Mouse (Mus musculus) forebrain, embryonic 15.5 days (tissue): ENCODE measurements around the gene Tctex1d4. TPM values are rescaled to one million over a fixed set of nuclear protein-coding genes. Genes with fewer than 3 reads are reported as not detected.
A peak's percentile ranks its signal among the peaks of the same experiment; 100 is the strongest.

Experiments
- ATAC-seq: fragments of 200-750 bp; cut with Nextera tagmentation; replicated peaks from 2 replicates; pipeline ENCODE4 v1.8.0; 2017; ENCODE audit warnings: mild to moderate bottlenecking, moderate TSS enrichment, moderate library complexity
- H3K27ac ChIP-seq: fragments of 300-500 bp; sonication (generic); replicated peaks from 2 replicates; pipeline ENCODE4 v1.5.1; 2015; ENCODE audit warnings: mild to moderate bottlenecking, inconsistent platforms
- H3K27me3 ChIP-seq: fragments of 300-500 bp; sonication (generic); 2 replicates; pipeline ENCODE4 v1.6.1; 2015; ENCODE audit warnings: inconsistent platforms
- H3K36me3 ChIP-seq: fragments of 300-500 bp; sonication (generic); 2 replicates; pipeline ENCODE4 v1.6.1; 2015; ENCODE audit warnings: mild to moderate bottlenecking, inconsistent platforms
- H3K4me1 ChIP-seq: fragments of 300-500 bp; sonication (generic); 2 replicates; pipeline ENCODE4 v1.6.1; 2015; ENCODE audit warnings: inconsistent platforms
- H3K4me2 ChIP-seq: fragments of 300-500 bp; sonication (generic); replicated peaks from 2 replicates; pipeline ENCODE4 v1.6.1; 2015; ENCODE audit warnings: mild to moderate bottlenecking, inconsistent platforms
- H3K4me3 ChIP-seq: fragments of 300-500 bp; sonication (generic); 2 replicates; pipeline ENCODE4 v1.5.1; 2015; ENCODE audit warnings: mild to moderate bottlenecking, inconsistent platforms
- H3K9ac ChIP-seq: fragments of 300-500 bp; sonication (generic); replicated peaks from 2 replicates; pipeline ENCODE4 v1.6.1; 2015; ENCODE audit warnings: mild to moderate bottlenecking, inconsistent platforms
- H3K9me3 ChIP-seq: fragments of 300-500 bp; sonication (generic); 2 replicates; pipeline ENCODE4 v1.6.1; 2016; ENCODE audit warnings: inconsistent platforms
- WGBS: fragments of 180-500 bp; shearing (Covaris S2); methylation state at CpG from one replicate; pipeline ENCODE4 v1.1.7; 2015; ENCODE audit warnings: mixed read lengths; 5-methylcytosine and 5-hydroxymethylcytosine counted together
- polyA plus RNA-seq: library from polyadenylated mRNA; unstranded; fragments of >200 nt; fragmentation: Nextera tagmentation; extraction: Ambion mirVana; gene quantifications from 2 replicates; pipeline ENCODE4 v1.2.1, GENCODE M21; 2015

Tctex1d4 gene
- polyA plus RNA-seq, 1 experiment from 2014 or later: 0.37 TPM

DNA sequence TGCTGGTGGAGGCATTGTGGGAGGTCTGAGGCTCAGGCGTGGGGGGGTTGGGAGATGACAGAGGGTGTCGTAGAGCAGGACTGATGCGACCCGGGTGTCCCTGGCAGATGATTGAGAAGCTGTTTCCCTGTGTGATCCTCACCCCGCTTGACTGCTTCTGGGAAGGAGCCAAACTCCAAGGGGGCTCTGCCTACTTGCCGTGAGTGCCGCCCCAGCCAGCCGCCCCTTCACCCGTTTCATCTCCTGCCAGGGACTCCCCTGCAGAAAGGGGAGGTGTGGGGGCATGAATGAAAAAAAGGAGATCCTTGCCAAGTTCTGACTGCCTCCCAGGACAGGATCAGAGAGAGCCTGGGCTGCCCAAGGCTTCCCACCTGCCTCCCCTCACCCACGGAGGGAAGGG lies 21.5 kb upstream of the Tctex1d4 start:
- H3K36me3 ChIP-seq: no peaks in the 10 kb centered on the region; the same call in 1 of the 2 replicates
- H3K4me1 ChIP-seq: peaks cover 14% of the 10 kb centered on the region; the same call in 1 of the 2 replicates
- no peak for ATAC-seq
- H3K9me3 ChIP-seq: no peaks in the 10 kb centered on the region
- no peak overlapping the region for H3K4me2 ChIP-seq
- H3K27ac ChIP-seq: no peak overlapping the region
- no peaks in the 10 kb centered on the region for H3K27me3 ChIP-seq
- H3K9ac ChIP-seq: no peak overlapping the region; the same call in 1 of the 2 replicates
- H3K4me3 ChIP-seq: no peak overlapping the region
- 35% methylated on average over 10 of the region's 10 CpGs for WGBS

DNA sequence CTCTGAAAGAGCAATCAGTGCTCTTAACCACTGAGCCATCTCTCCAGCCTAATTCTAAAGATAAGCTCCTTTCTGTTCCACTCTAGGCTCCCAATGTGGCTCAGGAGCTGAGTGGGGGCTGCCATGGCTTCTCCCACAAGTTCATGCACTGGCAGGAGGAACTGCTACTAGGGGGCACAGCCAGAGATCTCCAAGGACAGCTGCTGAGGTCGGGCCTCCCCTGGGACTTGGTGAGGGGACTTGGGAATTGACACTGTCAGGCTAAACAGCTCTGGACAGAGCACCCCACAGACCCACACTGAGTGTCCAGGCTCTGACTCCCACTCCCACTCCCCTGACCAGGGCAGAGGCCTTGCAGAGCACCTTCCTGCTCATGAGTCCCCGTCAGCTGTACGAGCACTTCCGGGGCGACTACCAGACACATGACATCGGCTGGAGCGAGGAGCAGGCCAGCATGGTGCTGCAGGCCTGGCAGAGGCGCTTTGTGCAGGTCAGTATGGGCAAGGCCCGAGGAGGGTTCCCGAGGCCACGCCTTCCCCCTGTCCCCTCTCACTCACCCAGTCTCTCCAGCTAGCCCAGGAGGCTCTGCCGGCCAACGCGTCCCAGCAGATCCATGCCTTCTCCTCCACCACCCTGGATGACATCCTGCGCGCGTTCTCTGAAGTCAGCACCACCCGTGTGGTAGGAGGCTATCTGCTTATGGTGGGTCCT lies 18.6 kb upstream of the Tctex1d4 start:
- ATAC-seq: no peak
- no peak overlapping the region for H3K27ac ChIP-seq
- H3K27me3 ChIP-seq: no peaks in the 10 kb centered on the region
- H3K9me3 ChIP-seq: no peaks in the 10 kb centered on the region
- no peaks in the 10 kb centered on the region; the same call in 1 of the 2 replicates for H3K36me3 ChIP-seq
- WGBS: 88% methylated on average over 18 of the region's 18 CpGs
- no peak overlapping the region for H3K4me2 ChIP-seq
- H3K4me1 ChIP-seq: peaks cover 10% of the 10 kb centered on the region; the same call in 1 of the 2 replicates
- no peak overlapping the region for H3K9ac ChIP-seq
- no peak overlapping the region for H3K4me3 ChIP-seq

DNA sequence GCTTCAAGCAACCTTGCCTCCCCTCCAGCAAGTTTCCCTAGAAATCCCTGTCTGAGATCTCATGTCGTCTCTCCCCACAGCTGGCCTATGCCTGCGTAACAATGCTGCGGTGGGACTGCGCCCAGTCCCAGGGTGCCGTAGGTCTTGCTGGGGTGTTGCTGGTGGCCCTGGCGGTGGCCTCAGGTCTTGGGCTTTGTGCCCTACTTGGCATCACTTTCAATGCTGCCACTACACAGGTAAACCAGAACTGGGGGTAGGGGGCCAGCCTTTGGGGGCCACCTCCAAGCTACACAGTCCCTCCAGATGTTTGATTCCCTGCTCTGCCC lies 18.1 kb upstream of the Tctex1d4 start:
- no peak overlapping the region for H3K27ac ChIP-seq
- H3K9me3 ChIP-seq: no peaks in the 10 kb centered on the region
- ATAC-seq: no peak
- whole genome bisulfite sequencing: 98% methylated on average over 6 of the region's 6 CpGs
- H3K36me3 ChIP-seq: no peaks in the 10 kb centered on the region; the same call in 1 of the 2 replicates
- H3K27me3 ChIP-seq: no peaks in the 10 kb centered on the region
- peaks cover 10% of the 10 kb centered on the region; the same call in 1 of the 2 replicates for H3K4me1 ChIP-seq
- H3K4me3 ChIP-seq: no peak overlapping the region
- no peak overlapping the region for H3K9ac ChIP-seq
- no peak overlapping the region for H3K4me2 ChIP-seq

DNA sequence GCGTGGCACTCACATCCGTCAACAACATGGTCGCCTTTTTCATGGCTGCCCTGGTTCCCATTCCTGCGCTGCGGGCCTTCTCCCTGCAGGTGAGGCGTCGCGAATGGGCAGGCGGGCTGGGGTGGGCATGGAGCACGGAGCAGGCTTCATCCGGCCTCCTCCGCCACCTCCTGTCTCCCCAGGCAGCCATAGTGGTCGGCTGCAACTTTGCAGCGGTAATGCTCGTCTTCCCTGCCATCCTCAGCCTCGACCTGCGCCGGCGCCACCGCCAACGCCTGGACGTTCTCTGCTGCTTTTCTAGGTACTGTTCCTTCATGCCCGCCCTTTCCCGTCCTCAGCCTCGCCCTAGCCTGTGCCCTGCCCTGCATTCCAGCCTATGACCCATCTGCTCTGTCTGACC lies 17.3 kb upstream of the Tctex1d4 start:
- H3K27me3 ChIP-seq: no peaks in the 10 kb centered on the region
- no peak overlapping the region for H3K27ac ChIP-seq
- no peaks in the 10 kb centered on the region for H3K9me3 ChIP-seq
- H3K4me2 ChIP-seq: no peak overlapping the region
- no peak overlapping the region for H3K4me3 ChIP-seq
- H3K4me1 ChIP-seq: peaks cover 10% of the 10 kb centered on the region; the same call in 1 of the 2 replicates
- no peaks in the 10 kb centered on the region; the same call in 1 of the 2 replicates for H3K36me3 ChIP-seq
- 92% methylated on average over 25 of the region's 25 CpGs for WGBS
- H3K9ac ChIP-seq: no peak overlapping the region
- ATAC-seq: no peak; the same call in 1 of the 2 replicates

DNA sequence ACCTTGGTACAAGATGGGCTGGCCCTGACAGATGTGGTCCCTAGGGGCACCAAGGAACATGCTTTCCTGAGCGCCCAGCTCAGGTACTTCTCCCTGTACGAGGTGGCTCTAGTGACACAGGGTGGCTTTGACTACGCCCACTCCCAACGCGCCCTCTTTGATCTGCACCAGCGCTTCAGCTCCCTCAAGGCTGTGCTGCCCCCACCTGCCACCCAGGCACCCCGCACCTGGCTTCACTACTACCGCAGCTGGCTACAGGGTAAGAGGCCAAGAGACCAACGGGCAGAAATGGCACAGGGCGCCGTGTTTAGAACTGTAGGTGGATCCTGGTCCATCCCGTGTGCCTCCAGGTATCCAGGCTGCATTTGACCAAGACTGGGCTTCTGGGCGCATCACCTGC lies 16.3 kb upstream of the Tctex1d4 start:
- WGBS: 92% methylated on average over 13 of the region's 13 CpGs
- no peak overlapping the region for H3K4me2 ChIP-seq
- no peak overlapping the region for H3K4me3 ChIP-seq
- no peaks in the 10 kb centered on the region for H3K27me3 ChIP-seq
- no peak overlapping the region for H3K9ac ChIP-seq
- H3K36me3 ChIP-seq: no peaks in the 10 kb centered on the region; the same call in 1 of the 2 replicates
- no peaks in the 10 kb centered on the region for H3K9me3 ChIP-seq
- peaks cover 6% of the 10 kb centered on the region; the same call in 1 of the 2 replicates for H3K4me1 ChIP-seq
- no peak for ATAC-seq
- no peak overlapping the region for H3K27ac ChIP-seq

DNA sequence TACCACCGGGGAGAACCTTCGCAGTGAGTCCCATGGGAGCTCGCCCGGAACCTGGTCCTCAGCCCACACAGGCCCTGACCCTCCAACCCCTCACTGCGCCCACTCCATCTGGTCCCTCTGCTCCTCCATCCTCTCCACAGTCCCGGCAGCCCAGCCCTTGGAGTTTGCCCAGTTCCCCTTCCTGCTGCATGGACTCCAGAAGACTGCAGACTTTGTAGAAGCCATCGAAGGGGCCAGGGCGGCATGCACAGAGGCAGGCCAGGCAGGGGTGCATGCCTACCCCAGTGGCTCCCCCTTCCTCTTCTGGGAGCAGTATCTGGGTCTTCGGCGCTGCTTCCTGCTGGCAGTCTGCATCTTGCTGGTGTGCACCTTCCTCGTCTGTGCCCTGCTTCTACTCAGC lies 15.6 kb upstream of the Tctex1d4 start:
- Histone ChIP-seq H3K9me3 (no peaks in the 10 kb centered on the region), H3K27me3 (no peaks in the 10 kb centered on the region), H3K27ac (no peak overlapping the region), H3K4me1 (no peaks in the 10 kb centered on the region), H3K9ac (no peak overlapping the region), H3K4me3 (no peak overlapping the region), H3K4me2 (no peak overlapping the region), H3K36me3 (no peaks in the 10 kb centered on the region; the same call in 1 of the 2 replicates)
- 92% methylated on average over 11 of the region's 11 CpGs for WGBS
- no peak for ATAC-seq

DNA sequence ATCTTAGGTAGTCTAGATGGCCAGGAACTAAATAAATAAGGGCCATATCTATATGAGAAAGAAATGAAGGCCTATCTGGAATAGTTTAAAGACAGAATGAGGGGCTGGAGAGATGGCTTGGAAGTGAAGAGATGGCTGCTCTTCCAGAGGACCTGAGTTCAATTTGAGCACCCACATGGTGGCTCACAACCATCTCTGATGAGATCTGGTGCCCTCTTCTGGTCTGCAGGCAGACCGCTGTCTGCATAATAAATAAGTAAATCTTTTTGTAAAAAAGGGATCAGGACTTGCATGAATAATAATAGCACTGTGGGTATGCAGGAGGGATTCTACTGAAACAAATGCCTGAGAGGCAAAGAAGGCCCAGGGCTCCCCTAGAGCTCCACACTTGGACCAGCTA lies 13.4 kb upstream of the Tctex1d4 start:
- no peaks in the 10 kb centered on the region for H3K9me3 ChIP-seq
- 61% methylated on average over 1 of the region's 1 CpGs for WGBS
- H3K36me3 ChIP-seq: no peaks in the 10 kb centered on the region; the same call in 1 of the 2 replicates
- H3K4me1 ChIP-seq: no peaks in the 10 kb centered on the region
- H3K4me2 ChIP-seq: no peak overlapping the region
- H3K27ac ChIP-seq: no peak overlapping the region
- H3K4me3 ChIP-seq: no peak overlapping the region
- no peak overlapping the region for H3K9ac ChIP-seq
- no peaks in the 10 kb centered on the region for H3K27me3 ChIP-seq
- no peak for ATAC-seq

DNA sequence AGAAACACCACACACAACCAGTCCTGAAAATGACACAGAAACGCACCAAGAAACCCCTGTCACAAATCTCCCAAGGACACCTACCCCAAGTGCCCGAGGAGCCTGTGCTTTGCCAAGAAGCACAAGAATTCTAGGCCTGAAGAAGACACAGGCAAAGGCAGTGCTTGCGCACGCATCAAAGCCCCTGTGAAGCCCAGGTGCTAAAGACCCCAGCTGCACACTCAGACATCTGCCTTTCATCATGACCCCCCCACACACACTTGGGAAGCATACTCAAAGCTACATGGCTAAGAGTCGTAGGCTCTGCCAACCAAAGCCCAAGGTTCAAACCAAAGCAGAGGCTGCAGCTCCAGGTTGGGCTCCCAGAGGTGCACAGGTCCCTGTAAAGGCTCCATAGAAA lies 11.0 kb upstream of the Tctex1d4 start:
- Histone ChIP-seq H3K9me3 (no peaks in the 10 kb centered on the region), H3K4me1 (peaks cover 6% of the 10 kb centered on the region), H3K4me2 (no peak overlapping the region), H3K36me3 (no peaks in the 10 kb centered on the region), H3K9ac (no peak overlapping the region), H3K4me3 (no peak overlapping the region), H3K27me3 (no peaks in the 10 kb centered on the region), H3K27ac (no peak overlapping the region)
- ATAC-seq: no peak
- WGBS: 92% methylated on average over 5 of the region's 5 CpGs

DNA sequence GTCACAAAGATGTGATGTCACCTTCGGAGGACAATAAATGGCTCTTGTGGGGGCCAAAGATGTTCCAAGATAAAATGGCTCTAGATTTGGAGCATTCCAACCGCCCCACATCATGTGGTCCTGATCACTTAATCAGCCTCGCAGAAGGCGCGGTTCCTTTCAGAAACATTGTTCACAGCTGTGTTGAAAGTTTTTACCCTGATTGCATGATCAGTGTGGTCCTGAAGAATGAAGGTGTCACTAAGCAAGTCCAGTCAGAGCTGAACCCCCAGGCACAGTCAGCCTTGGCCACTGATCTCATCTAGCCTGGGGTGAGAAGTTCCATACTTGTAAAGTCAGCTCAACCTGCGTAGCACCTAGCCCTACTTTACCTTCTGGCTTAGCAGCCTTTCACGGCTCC lies 8.7 kb upstream of the Tctex1d4 start:
- Histone ChIP-seq H3K27me3 (no peaks in the 10 kb centered on the region), H3K9me3 (no peaks in the 10 kb centered on the region), H3K4me2 (no peak overlapping the region), H3K4me1 (peaks cover 12% of the 10 kb centered on the region), H3K36me3 (no peaks in the 10 kb centered on the region), H3K4me3 (no peak overlapping the region), H3K9ac (no peak overlapping the region), H3K27ac (no peak overlapping the region)
- no peak for ATAC-seq
- 93% methylated on average over 7 of the region's 7 CpGs for WGBS

DNA sequence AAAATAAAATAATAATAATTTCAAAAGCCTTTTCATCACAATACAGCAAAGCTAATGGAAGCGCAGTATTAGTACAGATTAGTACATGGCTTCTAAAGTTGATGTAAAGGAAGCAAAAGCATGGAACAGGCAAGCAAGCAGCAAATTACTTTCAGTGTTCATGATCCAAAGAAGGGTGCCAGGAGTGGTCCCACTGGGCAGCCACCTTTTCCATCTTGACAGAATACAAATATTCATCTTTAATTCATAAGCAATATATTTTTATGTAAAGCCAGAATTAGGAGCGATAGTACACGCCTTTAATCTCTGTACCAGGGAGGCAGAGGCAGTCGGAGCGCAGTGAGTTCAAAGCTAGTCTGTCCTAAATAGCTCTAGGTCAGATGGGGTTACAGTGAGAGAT lies 7.0 kb upstream of the Tctex1d4 start:
- peak overlapping the region; percentile 65 for H3K9ac ChIP-seq
- ATAC-seq: 0 out of 2 replicates have a peak, but pooled peaks have one; percentile 1
- H3K4me1 ChIP-seq: peaks cover 12% of the 10 kb centered on the region
- H3K4me2 ChIP-seq: peak overlapping the region; percentile 100
- no peaks in the 10 kb centered on the region for H3K27me3 ChIP-seq
- peak overlapping the region; percentile 92 for H3K27ac ChIP-seq
- peak overlapping the region; percentile 63 for H3K4me3 ChIP-seq
- no peaks in the 10 kb centered on the region for H3K36me3 ChIP-seq
- H3K9me3 ChIP-seq: no peaks in the 10 kb centered on the region
- WGBS: 69% methylated on average over 5 of the region's 5 CpGs

DNA sequence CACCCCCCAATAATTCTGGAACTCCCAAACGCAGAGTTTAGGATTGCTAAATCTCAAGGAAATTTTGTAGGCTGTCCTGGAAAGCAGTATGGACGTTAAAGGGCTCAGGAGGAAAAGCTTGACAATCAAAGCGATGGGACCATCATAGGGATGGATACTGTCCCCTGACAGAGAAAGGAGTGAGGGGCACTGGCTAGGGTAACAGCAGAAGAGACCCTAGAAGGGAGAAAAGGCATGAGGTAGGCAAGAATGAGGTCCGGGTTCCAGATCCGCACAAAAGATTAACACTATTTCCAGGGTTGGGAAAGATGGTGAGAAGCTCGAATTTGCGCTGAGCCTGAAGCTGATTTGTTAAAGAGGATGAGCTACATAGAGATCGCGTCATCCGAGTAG lies 6.5 kb upstream of the Tctex1d4 start:
- peak overlapping the region; percentile 65 for H3K9ac ChIP-seq
- H3K9me3 ChIP-seq: no peaks in the 10 kb centered on the region
- H3K4me1 ChIP-seq: peaks cover 15% of the 10 kb centered on the region
- H3K27me3 ChIP-seq: no peaks in the 10 kb centered on the region
- no peaks in the 10 kb centered on the region for H3K36me3 ChIP-seq
- peak; percentile 46; the same call in 1 of the 2 replicates for ATAC-seq
- H3K4me2 ChIP-seq: peak overlapping the region; percentile 100
- WGBS: 7% methylated on average over 10 of the region's 10 CpGs
- peak overlapping the region; percentile 63 for H3K4me3 ChIP-seq
- H3K27ac ChIP-seq: peak overlapping the region; percentile 92

DNA sequence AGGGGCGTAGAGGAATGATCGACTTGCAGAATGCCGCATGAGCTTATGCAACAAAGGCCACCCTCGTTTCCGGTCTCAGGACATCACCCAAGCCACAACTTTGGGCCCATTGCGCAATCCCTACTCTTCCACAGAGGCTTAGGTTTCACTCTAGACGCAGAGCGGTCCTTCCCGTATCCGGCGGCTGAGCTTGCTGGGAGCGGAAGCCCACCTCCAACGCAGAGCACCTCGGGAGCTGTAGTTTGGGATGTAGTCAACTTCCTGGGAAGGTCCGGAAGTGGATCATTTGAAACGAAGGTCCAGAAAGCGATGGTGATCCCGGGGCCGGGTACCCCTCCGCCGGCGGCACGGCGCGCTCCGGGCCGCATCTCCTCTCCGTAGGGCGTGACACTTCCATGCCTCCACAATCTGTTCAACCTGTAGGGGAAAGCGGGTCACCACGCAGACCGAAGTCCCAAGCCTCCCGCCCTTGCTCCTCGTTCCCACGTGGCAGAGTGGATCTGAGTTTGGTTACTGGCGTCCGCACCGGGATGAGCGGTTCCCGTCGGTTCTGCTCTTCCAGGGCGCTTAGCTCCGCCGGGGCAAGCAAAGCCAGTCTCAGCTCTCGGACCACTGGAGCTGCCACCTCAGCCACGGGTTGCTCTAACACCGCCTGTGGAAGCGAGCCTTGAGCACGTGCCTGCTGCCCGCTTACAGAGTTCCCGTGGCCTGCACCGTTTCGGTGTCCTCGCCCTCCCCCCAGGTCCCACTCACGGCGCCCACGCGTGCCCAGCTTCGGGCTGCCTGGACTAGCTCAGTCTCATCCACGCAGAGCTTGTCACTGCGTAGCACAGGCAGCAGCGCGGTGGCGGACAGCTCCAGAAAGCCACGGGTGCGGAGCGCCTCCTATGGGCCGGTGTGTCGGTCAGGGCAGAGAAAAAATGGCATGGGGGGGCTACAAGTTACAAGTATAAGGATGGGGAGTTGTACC lies 5.9 kb upstream of the Tctex1d4 start:
- H3K4me1 ChIP-seq: peaks cover 22% of the 10 kb centered on the region
- peak overlapping the region; percentile 65 for H3K9ac ChIP-seq
- WGBS: under 1% methylated on average over 69 of the region's 69 CpGs
- H3K27me3 ChIP-seq: no peaks in the 10 kb centered on the region
- peak overlapping the region; percentile 92 for H3K27ac ChIP-seq
- H3K4me3 ChIP-seq: peak overlapping the region; percentile 63
- H3K4me2 ChIP-seq: peak overlapping the region; percentile 100
- H3K9me3 ChIP-seq: no peaks in the 10 kb centered on the region
- peak; percentile 96 for ATAC-seq
- H3K36me3 ChIP-seq: no peaks in the 10 kb centered on the region
